Mouse (Mus musculus) MEL (cell line): ENCODE measurements around the gene Cyp1a1. TPM values are rescaled to one million over a fixed set of nuclear protein-coding genes. Genes with fewer than 3 reads are reported as not detected.
A peak's percentile ranks its signal among the peaks of the same experiment; 100 is the strongest.

Experiments used
- DNase-seq: peaks from one replicate; pipeline ENCODE4 v3.0.0; 2011; ENCODE audit warnings: low read depth, low spot score
- H3K27ac ChIP-seq: 2 replicates; pipeline ENCODE4 v1.5.1; 2012; ENCODE audit warnings: low read depth, mild to moderate bottlenecking, control low read depth, low read length, moderate library complexity; ENCODE audit not compliant: control insufficient read depth
- H3K27me3 ChIP-seq, 2 experiments: fragments of 150-350 bp in 1 of 2; sonication (generic) in 1 of 2; 2 replicates each; pipeline ENCODE4 v1.6.1; 2012; ENCODE audit warnings: low read length in 2 of 2, mild to moderate bottlenecking in 2 of 2, improper control_type of control experiment in 1 of 2, moderate library complexity in 1 of 2; ENCODE audit not compliant: insufficient read depth in 2 of 2, control insufficient read depth in 1 of 2
- H3K36me3 ChIP-seq, 2 experiments: 2 replicates each; pipeline ENCODE4 v1.6.1; 2012 to 2014; ENCODE audit warnings: low read length in 2 of 2, improper control_type of control experiment in 1 of 2, inconsistent platforms in 1 of 2, mild to moderate bottlenecking in 1 of 2; ENCODE audit not compliant: insufficient read depth in 2 of 2, control insufficient read depth in 1 of 2
- H3K4me1 ChIP-seq, 2 experiments: fragments of 150-350 bp in 1 of 2; sonication (generic) in 1 of 2; 2 replicates each; pipeline ENCODE4 v1.6.1; 2012; ENCODE audit warnings: low read length in 2 of 2, improper control_type of control experiment in 1 of 2, mild to moderate bottlenecking in 1 of 2; ENCODE audit not compliant: insufficient read depth in 2 of 2, control insufficient read depth in 1 of 2
- H3K4me3 ChIP-seq, 2 experiments: fragments of 150-350 bp in 1 of 2; sonication (generic) in 1 of 2; 2 replicates each; pipeline ENCODE4 v1.5.1; 2012; ENCODE audit warnings: low read depth in 2 of 2, low read length in 2 of 2, mild to moderate bottlenecking in 2 of 2, moderate library complexity in 2 of 2, control low read depth in 1 of 2, improper control_type of control experiment in 1 of 2; ENCODE audit not compliant: control insufficient read depth in 1 of 2, insufficient read depth in 1 of 2
- H3K79me2 ChIP-seq: 2 replicates; pipeline ENCODE4 v1.6.1; 2012; ENCODE audit warnings: mild to moderate bottlenecking, low read length, moderate library complexity; ENCODE audit not compliant: control insufficient read depth, poor library complexity, insufficient read depth
- H3K9ac ChIP-seq: 2 replicates; pipeline ENCODE4 v1.6.1; 2012; ENCODE audit warnings: low read depth, mild to moderate bottlenecking, control low read depth, low read length, moderate library complexity; ENCODE audit not compliant: control insufficient read depth, poor library complexity, severe bottlenecking
- H3K9me3 ChIP-seq: fragments of 150-350 bp; sonication (generic); replicated peaks from 2 replicates; pipeline ENCODE4 v1.6.1; 2012; ENCODE audit warnings: mild to moderate bottlenecking, low read length, improper control_type of control experiment, moderate library complexity; ENCODE audit not compliant: insufficient read depth
- BHLHE40 ChIP-seq: IDR thresholded peaks from 2 replicates; pipeline ENCODE4 v1.6.1; 2012; ENCODE audit warnings: low read depth, mild to moderate bottlenecking, inconsistent platforms, low read length, improper control_type of control experiment, borderline replicate concordance
- CHD1 ChIP-seq: IDR thresholded peaks from 2 replicates; pipeline ENCODE4 v1.6.1; 2012; ENCODE audit warnings: low read depth, mild to moderate bottlenecking, inconsistent platforms, low read length, improper control_type of control experiment
- CHD2 ChIP-seq: IDR thresholded peaks from 2 replicates; pipeline ENCODE4 v1.6.1; 2011; ENCODE audit warnings: low read length, improper control_type of control experiment
- CTCF ChIP-seq, 3 experiments: IDR thresholded peaks in 2 of 3; conservative IDR thresholded peaks in 1 of 3; 2 replicates each; pipeline ENCODE4 v1.5.1; 2011 to 2012; ENCODE audit warnings: low read length in 3 of 3, low read depth in 2 of 3, mild to moderate bottlenecking in 2 of 3, improper control_type of control experiment in 1 of 3, inconsistent platforms in 1 of 3, mixed read lengths in 1 of 3, moderate library complexity in 1 of 3; ENCODE audit not compliant: control insufficient read depth in 1 of 3, insufficient read depth in 1 of 3, poor library complexity in 1 of 3, severe bottlenecking in 1 of 3
- E2F4 ChIP-seq: IDR thresholded peaks from 2 replicates; pipeline ENCODE4 v1.6.1; 2011; ENCODE audit warnings: low read depth, low read length, improper control_type of control experiment, borderline replicate concordance
- ELF1 ChIP-seq: IDR thresholded peaks from 2 replicates; pipeline ENCODE4 v1.6.1; 2014; ENCODE audit warnings: low read depth, mild to moderate bottlenecking, inconsistent platforms, low read length, improper control_type of control experiment, moderate library complexity
- EP300 ChIP-seq, 2 experiments: IDR thresholded peaks; 2 replicates each; pipeline ENCODE4 v1.6.1; 2011; ENCODE audit warnings: improper control_type of control experiment in 2 of 2, low read length in 2 of 2, low read depth in 1 of 2, mild to moderate bottlenecking in 1 of 2
- ETS1 ChIP-seq: IDR thresholded peaks from 2 replicates; pipeline ENCODE4 v1.6.1; 2012; ENCODE audit warnings: low read depth, mild to moderate bottlenecking, inconsistent platforms, low read length, improper control_type of control experiment, moderate library complexity
- HCFC1 ChIP-seq: IDR thresholded peaks from 2 replicates; pipeline ENCODE4 v1.6.1; 2012; ENCODE audit warnings: low read depth, mild to moderate bottlenecking, inconsistent platforms, low read length, improper control_type of control experiment, moderate library complexity
- KAT2A ChIP-seq: conservative IDR thresholded peaks from 2 replicates; pipeline ENCODE4 v1.6.1; 2012; ENCODE audit warnings: low read depth, low read length, improper control_type of control experiment, inconsistent platforms
- MAFK ChIP-seq: IDR thresholded peaks from 2 replicates; pipeline ENCODE4 v1.6.1; 2011; ENCODE audit warnings: low read depth, mild to moderate bottlenecking, low read length, improper control_type of control experiment, borderline replicate concordance
- MAX ChIP-seq: IDR thresholded peaks from 2 replicates; pipeline ENCODE4 v1.6.1; 2011; ENCODE audit warnings: low read length, improper control_type of control experiment
- MAZ ChIP-seq: IDR thresholded peaks from 2 replicates; pipeline ENCODE4 v1.6.1; 2012; ENCODE audit warnings: low read depth, mild to moderate bottlenecking, inconsistent platforms, low read length, improper control_type of control experiment
- MXI1 ChIP-seq: IDR thresholded peaks from 2 replicates; pipeline ENCODE4 v1.6.1; 2011; ENCODE audit warnings: mild to moderate bottlenecking, low read depth, low read length, improper control_type of control experiment
- MYC ChIP-seq: IDR thresholded peaks from 2 replicates; pipeline ENCODE4 v1.6.1; 2011; ENCODE audit warnings: low read depth, mild to moderate bottlenecking, low read length, improper control_type of control experiment, moderate library complexity
- NELFE ChIP-seq: IDR thresholded peaks from 2 replicates; pipeline ENCODE4 v1.6.1; 2011; ENCODE audit warnings: low read depth, low read length, improper control_type of control experiment
- NRF1 ChIP-seq: IDR thresholded peaks from 2 replicates; pipeline ENCODE4 v1.6.1; 2014; ENCODE audit warnings: low read depth, mild to moderate bottlenecking, inconsistent platforms, low read length, improper control_type of control experiment, moderate library complexity; ENCODE audit not compliant: poor library complexity, insufficient read depth, severe bottlenecking
- POLR2A ChIP-seq, 2 experiments: IDR thresholded peaks; 2 replicates each; pipeline ENCODE4 v1.6.1; 2011 to 2012; ENCODE audit warnings: low read length in 2 of 2, mild to moderate bottlenecking in 2 of 2, control low read depth in 1 of 2, improper control_type of control experiment in 1 of 2, low read depth in 1 of 2, moderate library complexity in 1 of 2; ENCODE audit not compliant: control insufficient read depth in 1 of 2, insufficient read depth in 1 of 2, poor library complexity in 1 of 2
- POLR2AphosphoS2 ChIP-seq: IDR thresholded peaks from 2 replicates; pipeline ENCODE4 v1.6.1; 2011; ENCODE audit warnings: low read length, improper control_type of control experiment
- POLR2AphosphoS5 ChIP-seq: IDR thresholded peaks from 2 replicates; pipeline ENCODE4 v1.6.1; 2012; ENCODE audit warnings: low read depth, borderline replicate concordance, mild to moderate bottlenecking, inconsistent platforms, low read length, moderate library complexity, mixed read lengths
- RCOR1 ChIP-seq: IDR thresholded peaks from 2 replicates; pipeline ENCODE4 v1.6.1; 2012; ENCODE audit warnings: low read depth, mild to moderate bottlenecking, inconsistent platforms, low read length, improper control_type of control experiment
- SIN3A ChIP-seq: IDR thresholded peaks from 2 replicates; pipeline ENCODE4 v1.6.1; 2012; ENCODE audit warnings: low read length, improper control_type of control experiment, inconsistent platforms
- SMC3 ChIP-seq: IDR thresholded peaks from 2 replicates; pipeline ENCODE4 v1.6.1; 2011; ENCODE audit warnings: low read depth, low read length, improper control_type of control experiment
- TBP ChIP-seq: IDR thresholded peaks from 2 replicates; pipeline ENCODE4 v1.8.0; 2011; ENCODE audit warnings: low read depth, low read length, improper control_type of control experiment
- TCF12 ChIP-seq: IDR thresholded peaks from 2 replicates; pipeline ENCODE4 v1.6.1; 2014; ENCODE audit warnings: low read depth, mild to moderate bottlenecking, inconsistent platforms, low read length, improper control_type of control experiment, moderate library complexity
- USF1 ChIP-seq: IDR thresholded peaks from 2 replicates; pipeline ENCODE4 v1.6.1; 2014; ENCODE audit warnings: low read depth, mild to moderate bottlenecking, inconsistent platforms, low read length, improper control_type of control experiment, moderate library complexity
- USF2 ChIP-seq, 2 experiments: IDR thresholded peaks; 2 replicates each; pipeline ENCODE4 v1.6.1; 2011 to 2012; ENCODE audit warnings: improper control_type of control experiment in 2 of 2, low read length in 2 of 2, borderline replicate concordance in 1 of 2, inconsistent platforms in 1 of 2, low read depth in 1 of 2, mild to moderate bottlenecking in 1 of 2; ENCODE audit not compliant: insufficient read depth in 1 of 2
- ZC3H11A ChIP-seq: IDR thresholded peaks from 2 replicates; pipeline ENCODE4 v1.6.1; 2012; ENCODE audit warnings: low read depth, mild to moderate bottlenecking, inconsistent platforms, low read length, improper control_type of control experiment
- ZMIZ1 ChIP-seq: IDR thresholded peaks from 2 replicates; pipeline ENCODE4 v1.6.1; 2012; ENCODE audit warnings: low read depth, mild to moderate bottlenecking, inconsistent platforms, low read length, improper control_type of control experiment, moderate library complexity
- polyA plus RNA-seq, 2 experiments: library from polyadenylated mRNA; stranded (reverse) in 1 of 2; unstranded in 1 of 2; fragments of >175 nt in 1 of 2; fragments of >200 nt in 1 of 2; gene quantifications; 2 replicates each; pipeline versions ENCODE4 v1.2.1 to v1.2.4; 2012; ENCODE audit warnings: low replicate concordance in 2 of 2, low read depth in 1 of 2; ENCODE audit not compliant: insufficient read length in 2 of 2, insufficient read depth in 1 of 2, missing spikeins in 1 of 2
- total RNA-seq: library from RNA; depleted of rRNA; stranded (reverse); fragments of 300-350 nt; gene quantifications from 2 replicates; pipeline ENCODE4 v1.2.3, GENCODE M21; 2012

The Cyp1a1 gene
- total and polyA plus RNA-seq, 3 experiments, result 0.04 to 0.26 TPM; not detected in 1

GRCm38 (mm10) chr9:57644944-57645893 is 42.5 kb upstream of the Cyp1a1 start (continued):
- TF ChIP-seq ELF1 (peak; percentile 56; the same call in 1 of the 2 replicates), CHD2 (peak; percentile 36; the same call in 1 of the 2 replicates), E2F4 (no peak; the same call in 1 of the 2 replicates), KAT2A (no peak; the same call in 1 of the 2 replicates), USF2 (IDR thresholded peaks at IDR 0.05; ENCODE audit: borderline replicate concordance in 1 of 2, insufficient read depth in 1 of 2, low read depth in 1 of 2, low read length in 2 of 2) (no peak), TBP (peak; percentile 42; the same call in 1 of the 2 replicates), MXI1 (peak; percentile 60), CTCF (IDR thresholded peaks at IDR 0.05 in 2 of 3, conservative IDR thresholded peaks at IDR 0.05 in 1 of 3; ENCODE audit: control insufficient read depth in 1 of 3, insufficient read depth in 1 of 3, low read depth in 2 of 3, low read length in 3 of 3, poor library complexity in 1 of 3, severe bottlenecking in 1 of 3) (peak; percentile 78 to 93 (median 86)), NRF1 (peak; percentile 92), POLR2AphosphoS5 (no peak), SMC3 (peak; percentile 47; the same call in 1 of the 2 replicates), MAFK (no peak), ZMIZ1 (peak; percentile 74), POLR2A (IDR thresholded peaks at IDR 0.05; ENCODE audit: control insufficient read depth in 1 of 2, insufficient read depth in 1 of 2, low read depth in 1 of 2, low read length in 2 of 2, poor library complexity in 1 of 2) (peak; percentile 49 to 80; a peak in 3 of 4 replicates)

GRCm38 (mm10) chr9:57646551-57647103 is 41.1 kb upstream of the Cyp1a1 start:
- H3K4me1 ChIP-seq, result peaks cover 19 to 57% of the 10 kb centered on the region in 2 experiments
- H3K27ac ChIP-seq, result peak overlapping the region; percentile 99
- H3K36me3 ChIP-seq, result peaks cover 0 to 38% of the 10 kb centered on the region in 2 experiments; a peak in 3 of 4 replicates
- peaks cover 40% of the 10 kb centered on the region for H3K79me2 ChIP-seq
- no peaks in the 10 kb centered on the region for H3K9me3 ChIP-seq
- H3K27me3 ChIP-seq, result no peaks in the 10 kb centered on the region
- peak overlapping the region; percentile 98 for H3K9ac ChIP-seq
- H3K4me3 ChIP-seq, result peak overlapping the region; percentile 30 to 33
- DNase-seq, result peak; percentile 93
- peak; percentile 88 for TF ChIP-seq SIN3A
- peak; percentile 62 for TF ChIP-seq TCF12
- TF ChIP-seq ZMIZ1, result peak; percentile 62; the same call in 1 of the 2 replicates
- TF ChIP-seq MAZ, result 0 out of 2 replicates have a peak, but pooled peaks have one; percentile 25
- peak; percentile 68; the same call in 1 of the 2 replicates for TF ChIP-seq RCOR1
- 0 out of 2 replicates have a peak, but pooled peaks have one; percentile 61 for TF ChIP-seq CHD1
- TF ChIP-seq BHLHE40, result peak; percentile 70; the same call in 1 of the 2 replicates
- TF ChIP-seq POLR2AphosphoS5, result no peak
- peak; percentile 69; the same call in 1 of the 2 replicates for TF ChIP-seq HCFC1
- peak; percentile 98 for TF ChIP-seq MAX
- TF ChIP-seq ETS1, result peak; percentile 93
- TF ChIP-seq TBP, result peak; percentile 83
- peak in 1 of 2 experiments; percentile 70 for TF ChIP-seq EP300 (IDR thresholded peaks at IDR 0.05; ENCODE audit: low read depth in 1 of 2, low read length in 2 of 2)
- TF ChIP-seq NRF1, result 0 out of 2 replicates have a peak, but pooled peaks have one; percentile 15
- TF ChIP-seq NELFE, result peak; percentile 59
- peak in 1 of 2 experiments; percentile 61; a peak in 1 of 4 replicates for TF ChIP-seq POLR2A (IDR thresholded peaks at IDR 0.05; ENCODE audit: control insufficient read depth in 1 of 2, insufficient read depth in 1 of 2, low read depth in 1 of 2, low read length in 2 of 2, poor library complexity in 1 of 2)
- TF ChIP-seq POLR2AphosphoS2, result peak; percentile 47; the same call in 1 of the 2 replicates
- TF ChIP-seq MYC, result peak; percentile 97
- peak; percentile 72 for TF ChIP-seq USF1
- TF ChIP-seq ELF1, result peak; percentile 77
- no peak for TF ChIP-seq ZC3H11A
